Mouse (Mus musculus): ENCODE measurements around the gene Zxdc. TPM values are rescaled to one million over a fixed set of nuclear protein-coding genes. Genes with fewer than 3 reads are reported as not detected.
A peak's percentile ranks its signal among the peaks of the same experiment; 100 is the strongest.

Gene Zxdc
- polyA plus RNA-seq, 1 experiment from 2014 or later = 5.4 TPM

- WGBS = 51% methylated on average over 3 of the region's 3 CpGs
- H3K9me3 ChIP-seq (ENCODE audit: control insufficient read depth, low read length) = no peaks in the 10 kb centered on the region
- H3K27ac ChIP-seq (ENCODE audit: low read length) = no peak overlapping the region
- no peaks in the 10 kb centered on the region for H3K27me3 ChIP-seq (ENCODE audit: control insufficient read depth, insufficient read depth, low read depth, low read length)
- no peak overlapping the region for H3K9ac ChIP-seq (ENCODE audit: low read length)
- H3K4me3 ChIP-seq (ENCODE audit: low read length) = no peak overlapping the region
- H3K4me2 ChIP-seq (ENCODE audit: low read depth, low read length) = no peak overlapping the region
- no peaks in the 10 kb centered on the region for H3K36me3 ChIP-seq (ENCODE audit: control insufficient read depth, insufficient read depth, low read length)
- no peaks in the 10 kb centered on the region for H3K4me1 ChIP-seq (replicated peaks; ENCODE audit: control insufficient read depth, insufficient read depth, low read length)
- ATAC-seq (ENCODE audit: low read depth) = no peak
Measured at GRCm38 (mm10) chr6:90334244-90334643, 35.0 kb upstream of the Zxdc start.

GRCm38 (mm10) chr6:90342343-90342742, 26.9 kb upstream of the Zxdc start:
- Histone ChIP-seq H3K4me2 (ENCODE audit: low read depth, low read length) (no peak overlapping the region), H3K9me3 (ENCODE audit: control insufficient read depth, low read length) (no peaks in the 10 kb centered on the region), H3K4me3 (ENCODE audit: low read length) (no peak overlapping the region), H3K9ac (ENCODE audit: low read length) (no peak overlapping the region), H3K27me3 (ENCODE audit: control insufficient read depth, insufficient read depth, low read depth, low read length) (no peaks in the 10 kb centered on the region), H3K36me3 (ENCODE audit: control insufficient read depth, insufficient read depth, low read length) (no peaks in the 10 kb centered on the region), H3K4me1 (replicated peaks; ENCODE audit: control insufficient read depth, insufficient read depth, low read length) (no peaks in the 10 kb centered on the region), H3K27ac (ENCODE audit: low read length) (no peak overlapping the region)
- 77% methylated on average over 2 of the region's 2 CpGs for WGBS
- ATAC-seq (ENCODE audit: low read depth) = no peak

DNA sequence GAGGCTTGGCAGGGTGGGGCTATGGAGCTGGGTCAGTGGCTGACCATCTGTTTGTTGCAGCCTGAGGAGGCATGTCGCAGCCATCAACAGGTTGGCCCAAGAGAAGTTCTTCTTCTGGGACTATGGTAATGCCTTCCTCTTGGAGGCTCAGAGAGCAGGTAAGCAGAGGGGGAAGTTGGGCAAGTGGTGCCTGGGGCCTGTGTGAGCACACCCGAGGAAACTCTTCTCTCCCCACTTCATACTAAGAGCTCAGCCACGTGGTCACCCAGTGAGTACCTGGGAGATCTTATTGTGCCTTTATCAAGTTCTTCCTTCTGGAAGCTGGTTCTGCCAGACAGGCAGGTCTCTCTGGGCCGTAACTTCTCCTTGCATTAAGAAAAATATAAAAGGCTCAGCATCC, 22.1 kb upstream of the Zxdc start:
- H3K4me1 ChIP-seq (replicated peaks; ENCODE audit: control insufficient read depth, insufficient read depth, low read length) = no peaks in the 10 kb centered on the region
- H3K9me3 ChIP-seq (ENCODE audit: control insufficient read depth, low read length) = no peaks in the 10 kb centered on the region
- H3K4me3 ChIP-seq (ENCODE audit: low read length) = no peak overlapping the region
- ATAC-seq (ENCODE audit: low read depth) = peak; percentile 73; the same call in 1 of the 2 replicates
- no peak overlapping the region for H3K4me2 ChIP-seq (ENCODE audit: low read depth, low read length)
- no peaks in the 10 kb centered on the region for H3K27me3 ChIP-seq (ENCODE audit: control insufficient read depth, insufficient read depth, low read depth, low read length)
- H3K27ac ChIP-seq (ENCODE audit: low read length) = no peak overlapping the region
- H3K36me3 ChIP-seq (ENCODE audit: control insufficient read depth, insufficient read depth, low read length) = no peaks in the 10 kb centered on the region
- WGBS = 57% methylated on average over 4 of the region's 4 CpGs
- no peak overlapping the region for H3K9ac ChIP-seq (ENCODE audit: low read length)

DNA sequence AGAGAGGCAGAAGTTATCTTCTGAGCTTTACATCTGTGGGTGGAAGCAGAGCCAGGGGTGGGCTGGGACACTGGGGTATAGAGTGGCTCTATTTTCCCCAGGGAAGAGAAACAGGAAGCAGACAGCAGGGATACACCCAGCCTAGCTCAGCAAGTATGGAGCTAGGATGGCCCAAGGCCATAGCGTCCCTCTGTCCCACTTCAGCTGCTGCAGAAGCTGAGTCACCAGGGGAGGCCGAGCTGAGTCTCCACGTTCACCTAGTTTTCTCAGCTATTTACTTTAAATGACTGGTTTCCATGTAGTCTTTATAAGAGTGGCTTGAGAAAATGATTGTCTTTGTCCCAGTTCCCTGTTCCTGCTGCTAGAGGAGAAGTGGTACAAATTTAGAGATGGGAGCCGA, 20.8 kb upstream of the Zxdc start:
- H3K4me1 ChIP-seq (replicated peaks; ENCODE audit: control insufficient read depth, insufficient read depth, low read length) = no peaks in the 10 kb centered on the region
- H3K9me3 ChIP-seq (ENCODE audit: control insufficient read depth, low read length) = no peaks in the 10 kb centered on the region
- H3K9ac ChIP-seq (ENCODE audit: low read length) = no peak overlapping the region
- no peak overlapping the region for H3K4me3 ChIP-seq (ENCODE audit: low read length)
- no peak for ATAC-seq (ENCODE audit: low read depth)
- WGBS = 68% methylated on average over 4 of the region's 4 CpGs
- no peak overlapping the region for H3K27ac ChIP-seq (ENCODE audit: low read length)
- H3K4me2 ChIP-seq (ENCODE audit: low read depth, low read length) = no peak overlapping the region
- no peaks in the 10 kb centered on the region for H3K36me3 ChIP-seq (ENCODE audit: control insufficient read depth, insufficient read depth, low read length)
- no peaks in the 10 kb centered on the region for H3K27me3 ChIP-seq (ENCODE audit: control insufficient read depth, insufficient read depth, low read depth, low read length)

GRCm38 (mm10) chr6:90350011-90350410, 19.3 kb upstream of the Zxdc start:
- Histone ChIP-seq H3K36me3 (ENCODE audit: control insufficient read depth, insufficient read depth, low read length) (no peaks in the 10 kb centered on the region), H3K27ac (ENCODE audit: low read length) (no peak overlapping the region), H3K4me1 (replicated peaks; ENCODE audit: control insufficient read depth, insufficient read depth, low read length) (no peaks in the 10 kb centered on the region), H3K27me3 (ENCODE audit: control insufficient read depth, insufficient read depth, low read depth, low read length) (no peaks in the 10 kb centered on the region), H3K9ac (ENCODE audit: low read length) (no peak overlapping the region), H3K4me2 (ENCODE audit: low read depth, low read length) (no peak overlapping the region), H3K4me3 (ENCODE audit: low read length) (no peak overlapping the region), H3K9me3 (ENCODE audit: control insufficient read depth, low read length) (no peaks in the 10 kb centered on the region)
- 46% methylated on average over 2 of the region's 2 CpGs for WGBS
- no peak for ATAC-seq (ENCODE audit: low read depth)

GRCm38 (mm10) chr6:90358142-90358541, 11.2 kb upstream of the Zxdc start:
- no peak overlapping the region for H3K9ac ChIP-seq (ENCODE audit: low read length)
- H3K27me3 ChIP-seq (ENCODE audit: control insufficient read depth, insufficient read depth, low read depth, low read length) = no peaks in the 10 kb centered on the region
- ATAC-seq (ENCODE audit: low read depth) = no peak
- no peak overlapping the region for H3K27ac ChIP-seq (ENCODE audit: low read length)
- WGBS = 41% methylated on average over 5 of the region's 5 CpGs
- H3K4me3 ChIP-seq (ENCODE audit: low read length) = no peak overlapping the region
- no peak overlapping the region for H3K4me2 ChIP-seq (ENCODE audit: low read depth, low read length)
- H3K9me3 ChIP-seq (ENCODE audit: control insufficient read depth, low read length) = no peaks in the 10 kb centered on the region
- H3K36me3 ChIP-seq (ENCODE audit: control insufficient read depth, insufficient read depth, low read length) = no peaks in the 10 kb centered on the region
- H3K4me1 ChIP-seq (replicated peaks; ENCODE audit: control insufficient read depth, insufficient read depth, low read length) = peaks cover 15% of the 10 kb centered on the region

- no peak overlapping the region for H3K4me2 ChIP-seq (ENCODE audit: low read depth, low read length)
- H3K4me1 ChIP-seq (replicated peaks; ENCODE audit: control insufficient read depth, insufficient read depth, low read length) = peaks cover 15% of the 10 kb centered on the region
- WGBS = 63% methylated on average over 2 of the region's 2 CpGs
- H3K27ac ChIP-seq (ENCODE audit: low read length) = no peak overlapping the region; the same call in 1 of the 2 replicates
- H3K4me3 ChIP-seq (ENCODE audit: low read length) = no peak overlapping the region
- ATAC-seq (ENCODE audit: low read depth) = no peak
- no peak overlapping the region for H3K9ac ChIP-seq (ENCODE audit: low read length)
- H3K9me3 ChIP-seq (ENCODE audit: control insufficient read depth, low read length) = no peaks in the 10 kb centered on the region
- no peaks in the 10 kb centered on the region for H3K27me3 ChIP-seq (ENCODE audit: control insufficient read depth, insufficient read depth, low read depth, low read length)
- H3K36me3 ChIP-seq (ENCODE audit: control insufficient read depth, insufficient read depth, low read length) = no peaks in the 10 kb centered on the region
Measured at GRCm38 (mm10) chr6:90359445-90359844, 9.8 kb upstream of the Zxdc start.

DNA sequence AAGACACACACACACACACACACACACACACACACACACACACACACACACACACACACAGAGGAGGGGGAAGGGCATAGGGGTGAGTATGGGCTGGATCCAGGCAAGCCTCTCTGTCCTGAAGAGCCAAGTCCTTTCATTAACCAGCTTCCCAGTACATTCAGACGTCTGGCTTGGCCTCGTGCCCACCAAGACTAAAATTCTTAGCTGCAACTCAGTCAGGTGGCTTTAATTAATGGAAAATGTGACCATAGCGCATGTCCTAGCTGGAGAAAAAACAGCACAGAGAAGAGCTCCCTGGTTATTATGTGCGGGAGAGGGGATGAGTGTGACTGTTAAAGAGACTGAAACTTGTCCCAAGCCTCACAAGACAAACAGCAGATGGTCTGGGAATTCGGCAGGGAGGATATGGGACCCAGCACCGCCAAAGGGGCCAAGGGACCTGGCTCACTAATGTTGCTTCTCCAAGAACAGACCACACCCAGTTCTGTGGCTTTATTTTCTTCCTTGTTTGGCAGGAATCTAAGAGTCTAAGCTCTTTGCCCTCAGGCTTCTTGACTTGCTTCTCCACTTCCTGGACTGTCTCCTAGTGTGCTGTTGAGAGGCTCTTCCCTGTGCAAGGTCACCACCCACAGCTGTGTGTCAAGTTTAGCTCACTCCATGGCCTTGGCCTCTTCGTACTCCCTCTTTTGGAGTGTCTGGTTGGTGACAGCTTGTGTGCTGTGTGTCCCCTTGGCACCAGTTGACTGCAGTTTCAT, 9.1 kb upstream of the Zxdc start:
- peak; percentile 67 for ATAC-seq (ENCODE audit: low read depth)
- H3K9me3 ChIP-seq (ENCODE audit: control insufficient read depth, low read length) = no peaks in the 10 kb centered on the region
- H3K27me3 ChIP-seq (ENCODE audit: control insufficient read depth, insufficient read depth, low read depth, low read length) = no peaks in the 10 kb centered on the region
- no peak overlapping the region for H3K4me2 ChIP-seq (ENCODE audit: low read depth, low read length)
- H3K4me1 ChIP-seq (replicated peaks; ENCODE audit: control insufficient read depth, insufficient read depth, low read length) = peaks cover 15% of the 10 kb centered on the region
- no peak overlapping the region for H3K4me3 ChIP-seq (ENCODE audit: low read length)
- H3K9ac ChIP-seq (ENCODE audit: low read length) = no peak overlapping the region
- 27% methylated on average over 7 of the region's 7 CpGs for WGBS
- H3K36me3 ChIP-seq (ENCODE audit: control insufficient read depth, insufficient read depth, low read length) = no peaks in the 10 kb centered on the region
- no peak overlapping the region for H3K27ac ChIP-seq (ENCODE audit: low read length)

DNA sequence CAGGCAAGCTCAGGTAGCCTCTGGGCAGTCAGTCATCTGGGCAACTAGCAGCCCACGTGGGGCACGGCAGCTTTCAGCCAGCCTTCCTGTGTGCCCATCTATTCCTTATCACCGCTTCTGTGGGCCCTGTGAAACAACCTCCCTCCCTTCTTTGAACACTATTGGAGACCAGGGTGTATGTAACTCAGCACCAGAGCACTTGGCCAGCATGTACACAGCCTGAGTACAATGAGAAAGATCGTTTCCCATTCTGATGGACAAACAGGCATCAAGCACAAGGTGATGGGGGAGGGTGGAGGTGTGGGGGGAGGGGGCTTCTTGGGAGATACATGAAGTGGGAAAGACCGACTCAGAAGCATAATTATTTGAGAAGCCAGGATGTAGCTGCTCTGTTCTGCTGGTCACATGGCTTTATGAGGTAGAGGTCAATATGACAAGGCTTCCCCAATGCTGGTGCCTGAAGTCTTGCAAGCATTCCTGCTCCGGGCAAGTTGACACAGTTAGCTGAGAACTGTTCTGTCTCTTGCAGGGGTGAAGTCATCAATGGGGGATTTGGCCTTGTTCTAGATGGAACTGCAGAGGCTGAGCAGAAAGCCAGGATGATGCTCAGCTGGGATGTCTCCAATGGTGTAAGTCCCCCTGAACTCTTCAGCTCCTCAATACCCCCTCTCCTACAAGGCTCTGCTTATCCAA, 8.2 kb upstream of the Zxdc start:
- no peak overlapping the region for H3K9ac ChIP-seq (ENCODE audit: low read length)
- no peak overlapping the region for H3K27ac ChIP-seq (ENCODE audit: low read length)
- H3K36me3 ChIP-seq (ENCODE audit: control insufficient read depth, insufficient read depth, low read length) = no peaks in the 10 kb centered on the region
- H3K27me3 ChIP-seq (ENCODE audit: control insufficient read depth, insufficient read depth, low read depth, low read length) = no peaks in the 10 kb centered on the region
- WGBS = 67% methylated on average over 6 of the region's 6 CpGs
- peaks cover 15% of the 10 kb centered on the region for H3K4me1 ChIP-seq (replicated peaks; ENCODE audit: control insufficient read depth, insufficient read depth, low read length)
- H3K4me3 ChIP-seq (ENCODE audit: low read length) = no peak overlapping the region
- H3K4me2 ChIP-seq (ENCODE audit: low read depth, low read length) = no peak overlapping the region
- ATAC-seq (ENCODE audit: low read depth) = no peak
- no peaks in the 10 kb centered on the region for H3K9me3 ChIP-seq (ENCODE audit: control insufficient read depth, low read length)

Measured in lung, embryonic 16.5 days (tissue).